Mouse (Mus musculus) forebrain, embryonic 15.5 days (tissue): Measurements from ENCODE around the gene Wfdc2. TPM values are rescaled to one million over a fixed set of nuclear protein-coding genes. Genes with fewer than 3 reads are reported as not detected.

ENCODE experiments used
- ATAC-seq: fragments of 200-750 bp; cut with Nextera tagmentation; replicated peaks from 2 replicates; pipeline ENCODE4 v1.8.0; 2017; ENCODE audit warnings: mild to moderate bottlenecking, moderate TSS enrichment, moderate library complexity
- H3K27ac ChIP-seq: fragments of 300-500 bp; sonication (generic); replicated peaks from 2 replicates; pipeline ENCODE4 v1.5.1; 2015; ENCODE audit warnings: mild to moderate bottlenecking, inconsistent platforms
- H3K27me3 ChIP-seq: fragments of 300-500 bp; sonication (generic); 2 replicates; pipeline ENCODE4 v1.6.1; 2015; ENCODE audit warnings: inconsistent platforms
- H3K36me3 ChIP-seq: fragments of 300-500 bp; sonication (generic); 2 replicates; pipeline ENCODE4 v1.6.1; 2015; ENCODE audit warnings: mild to moderate bottlenecking, inconsistent platforms
- H3K4me1 ChIP-seq: fragments of 300-500 bp; sonication (generic); 2 replicates; pipeline ENCODE4 v1.6.1; 2015; ENCODE audit warnings: inconsistent platforms
- H3K4me2 ChIP-seq: fragments of 300-500 bp; sonication (generic); replicated peaks from 2 replicates; pipeline ENCODE4 v1.6.1; 2015; ENCODE audit warnings: mild to moderate bottlenecking, inconsistent platforms
- H3K4me3 ChIP-seq: fragments of 300-500 bp; sonication (generic); 2 replicates; pipeline ENCODE4 v1.5.1; 2015; ENCODE audit warnings: mild to moderate bottlenecking, inconsistent platforms
- H3K9ac ChIP-seq: fragments of 300-500 bp; sonication (generic); replicated peaks from 2 replicates; pipeline ENCODE4 v1.6.1; 2015; ENCODE audit warnings: mild to moderate bottlenecking, inconsistent platforms
- H3K9me3 ChIP-seq: fragments of 300-500 bp; sonication (generic); 2 replicates; pipeline ENCODE4 v1.6.1; 2016; ENCODE audit warnings: inconsistent platforms
- WGBS: fragments of 180-500 bp; shearing (Covaris S2); methylation state at CpG from one replicate; pipeline ENCODE4 v1.1.7; 2015; ENCODE audit warnings: mixed read lengths; 5-methylcytosine and 5-hydroxymethylcytosine counted together
- polyA plus RNA-seq: library from polyadenylated mRNA; unstranded; fragments of >200 nt; fragmentation: Nextera tagmentation; extraction: Ambion mirVana; gene quantifications from 2 replicates; pipeline ENCODE4 v1.2.1, GENCODE M21; 2015

The Wfdc2 gene
- polyA plus RNA-seq, 1 experiment from 2014 or later = 4.3 TPM

DNA sequence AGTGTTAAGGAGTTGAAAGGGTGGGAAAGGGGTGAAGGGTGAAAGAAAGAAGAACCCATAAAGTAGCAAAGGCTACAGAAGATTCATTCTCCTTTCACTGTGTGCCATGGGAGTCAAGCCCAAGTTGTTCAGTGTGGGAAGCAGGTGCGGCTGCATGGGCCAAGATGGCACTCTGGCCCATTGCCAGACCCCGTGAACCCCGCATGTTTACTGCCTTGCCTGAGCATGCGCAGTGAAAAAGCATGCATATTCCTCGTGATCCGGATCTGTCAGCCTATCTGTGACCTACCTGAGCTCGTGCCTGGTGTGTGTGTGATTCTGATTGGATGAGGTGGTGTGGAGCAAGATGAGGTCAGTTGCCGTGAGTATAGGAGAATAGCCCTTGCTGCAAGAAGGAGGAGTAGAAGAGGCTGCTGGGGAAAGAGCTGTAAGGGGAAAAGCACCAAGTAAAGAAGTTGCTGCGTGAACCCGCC is 38.9 kb upstream of the Wfdc2 start:
- no peak overlapping the region for H3K4me2 ChIP-seq
- ATAC-seq = no peak
- no peaks in the 10 kb centered on the region for H3K27me3 ChIP-seq
- H3K27ac ChIP-seq = no peak overlapping the region
- no peaks in the 10 kb centered on the region for H3K9me3 ChIP-seq
- peaks cover 12% of the 10 kb centered on the region; the same call in 1 of the 2 replicates for H3K4me1 ChIP-seq
- 77% methylated on average over 10 of the region's 10 CpGs for whole genome bisulfite sequencing
- H3K9ac ChIP-seq = no peak overlapping the region
- H3K4me3 ChIP-seq = no peak overlapping the region
- H3K36me3 ChIP-seq = no peaks in the 10 kb centered on the region

GRCm38 (mm10) chr2:164528557-164528956 is 33.7 kb upstream of the Wfdc2 start:
- Histone ChIP-seq H3K27me3 (no peaks in the 10 kb centered on the region), H3K36me3 (no peaks in the 10 kb centered on the region), H3K4me3 (no peak overlapping the region), H3K9ac (no peak overlapping the region), H3K27ac (no peak overlapping the region), H3K4me1 (no peaks in the 10 kb centered on the region), H3K4me2 (no peak overlapping the region), H3K9me3 (no peaks in the 10 kb centered on the region)
- WGBS = 60% methylated on average over 5 of the region's 5 CpGs
- no peak for ATAC-seq

GRCm38 (mm10) chr2:164531169-164531568 is 31.0 kb upstream of the Wfdc2 start:
- H3K4me1 ChIP-seq = no peaks in the 10 kb centered on the region
- H3K27ac ChIP-seq = no peak overlapping the region
- WGBS = 4% methylated on average over 3 of the region's 3 CpGs
- ATAC-seq = no peak
- no peak overlapping the region for H3K4me3 ChIP-seq
- no peak overlapping the region for H3K4me2 ChIP-seq
- no peaks in the 10 kb centered on the region for H3K9me3 ChIP-seq
- H3K9ac ChIP-seq = no peak overlapping the region
- no peaks in the 10 kb centered on the region for H3K27me3 ChIP-seq
- no peaks in the 10 kb centered on the region for H3K36me3 ChIP-seq

DNA sequence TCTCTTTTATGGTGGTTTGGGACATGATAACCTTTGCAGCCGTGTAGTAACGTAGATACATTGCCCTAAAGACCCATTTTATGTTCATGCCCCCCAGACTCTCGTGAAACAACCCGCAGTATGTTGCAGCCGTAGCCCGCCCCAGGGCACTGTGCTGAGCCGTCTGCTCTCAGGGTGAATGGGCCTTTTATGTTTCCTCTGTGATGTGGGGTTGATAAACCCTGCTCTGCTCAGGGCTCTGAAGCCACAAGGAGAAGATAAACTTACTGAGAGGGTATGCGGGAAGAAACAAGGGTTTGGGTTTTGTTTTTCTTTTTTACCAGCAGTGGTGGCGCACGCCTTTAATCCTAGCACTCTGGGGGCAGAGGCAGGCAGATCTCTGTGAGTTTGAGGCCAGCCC is 27.9 kb upstream of the Wfdc2 start:
- H3K4me1 ChIP-seq = no peaks in the 10 kb centered on the region
- 80% methylated on average over 10 of the region's 10 CpGs for WGBS
- ATAC-seq = no peak

DNA sequence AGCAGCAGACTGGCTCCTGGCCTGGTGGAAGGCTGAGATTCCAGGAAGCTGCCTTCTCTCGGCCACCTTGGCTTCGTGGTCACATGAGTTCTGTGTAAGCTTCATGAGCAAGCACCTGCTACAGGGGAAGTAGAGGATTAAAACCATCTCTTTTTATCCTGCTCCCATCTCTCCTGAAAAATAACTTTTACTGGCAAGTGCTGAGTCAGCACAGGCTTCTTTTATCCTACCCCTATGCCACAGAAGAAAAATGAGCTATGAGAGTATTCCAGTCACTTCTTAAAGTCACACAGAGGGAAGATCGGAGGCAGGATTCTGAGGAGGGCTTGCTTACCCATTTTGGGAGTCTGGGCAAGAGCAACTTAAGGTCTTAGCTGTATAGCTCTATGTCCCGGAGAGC is 25.2 kb upstream of the Wfdc2 start:
- Histone ChIP-seq H3K9ac (no peak overlapping the region), H3K27ac (no peak overlapping the region), H3K27me3 (no peaks in the 10 kb centered on the region), H3K9me3 (no peaks in the 10 kb centered on the region), H3K36me3 (no peaks in the 10 kb centered on the region), H3K4me1 (no peaks in the 10 kb centered on the region), H3K4me3 (no peak overlapping the region), H3K4me2 (no peak overlapping the region)
- WGBS = 82% methylated on average over 4 of the region's 4 CpGs
- ATAC-seq = no peak

More for the DNA sequence above, 27.9 kb upstream of the Wfdc2 start:
- no peaks in the 10 kb centered on the region for H3K27me3 ChIP-seq
- no peak overlapping the region for H3K9ac ChIP-seq
- no peak overlapping the region for H3K4me3 ChIP-seq
- no peak overlapping the region for H3K4me2 ChIP-seq
- H3K9me3 ChIP-seq = no peaks in the 10 kb centered on the region
- no peak overlapping the region for H3K27ac ChIP-seq
- no peaks in the 10 kb centered on the region for H3K36me3 ChIP-seq

DNA sequence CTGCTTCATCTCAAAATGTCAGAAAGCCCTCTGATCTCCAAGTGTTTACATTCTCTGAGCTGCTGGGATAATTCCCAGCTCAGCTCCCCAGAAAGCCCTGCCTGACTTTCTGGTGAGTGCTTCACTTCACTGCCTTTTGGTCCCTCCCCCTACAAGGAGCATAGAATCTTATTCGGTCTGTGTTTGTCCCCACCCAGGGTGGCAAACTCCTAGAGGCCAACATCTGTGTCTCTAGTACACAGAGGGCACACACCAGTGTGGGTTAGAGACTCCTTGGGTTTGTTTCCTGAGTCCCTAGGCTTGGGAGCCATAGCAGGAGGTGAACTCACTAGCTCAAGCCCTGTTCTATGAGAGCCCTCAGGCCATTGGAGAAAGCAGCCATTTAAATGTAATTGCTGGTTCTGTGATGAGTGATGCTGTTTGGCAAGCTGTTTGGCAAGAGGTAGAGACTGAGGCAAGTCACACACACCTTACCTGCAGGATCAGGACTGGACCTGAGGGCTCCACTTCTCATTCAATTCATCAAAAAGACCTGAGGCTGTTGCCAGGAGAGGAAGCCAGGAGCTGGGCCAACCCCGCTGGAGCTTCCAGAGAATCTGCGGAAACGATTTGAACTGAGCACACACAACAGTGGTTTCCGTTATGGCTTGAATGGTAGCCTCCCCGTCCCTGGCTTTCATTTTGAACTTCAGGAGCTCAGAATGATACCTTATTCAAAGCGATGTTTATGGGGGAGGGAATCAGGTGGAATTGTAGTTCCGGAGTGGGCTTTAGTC is 21.4 kb upstream of the Wfdc2 start:
- Histone ChIP-seq H3K4me3 (no peak overlapping the region), H3K27ac (no peak overlapping the region), H3K4me2 (no peak overlapping the region), H3K9ac (no peak overlapping the region), H3K27me3 (no peaks in the 10 kb centered on the region), H3K4me1 (no peaks in the 10 kb centered on the region), H3K36me3 (no peaks in the 10 kb centered on the region), H3K9me3 (no peaks in the 10 kb centered on the region)
- WGBS = 45% methylated on average over 8 of the region's 8 CpGs
- ATAC-seq = no peak

DNA sequence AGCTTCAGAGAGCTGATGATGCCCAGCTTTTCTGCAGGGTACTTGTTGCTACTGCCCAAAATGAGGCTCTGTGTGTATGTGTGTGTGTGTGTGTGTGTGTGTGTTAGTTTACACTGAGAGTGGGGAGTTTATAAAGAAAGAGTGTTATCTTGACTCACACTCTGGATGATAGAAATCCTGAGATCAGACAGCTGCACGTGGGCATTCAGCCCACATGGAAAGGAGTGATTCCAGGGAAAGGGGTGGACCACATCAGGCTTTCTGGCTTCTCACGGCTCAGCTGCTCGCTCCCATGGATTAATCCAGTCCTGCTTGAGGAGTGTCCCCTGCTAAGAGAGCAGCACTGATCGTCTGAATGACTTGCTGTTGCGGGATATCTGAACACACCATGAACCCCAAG is 20.1 kb upstream of the Wfdc2 start:
- Histone ChIP-seq H3K4me3 (no peak overlapping the region), H3K4me2 (no peak overlapping the region), H3K4me1 (no peaks in the 10 kb centered on the region), H3K9ac (no peak overlapping the region), H3K9me3 (no peaks in the 10 kb centered on the region), H3K27me3 (no peaks in the 10 kb centered on the region), H3K36me3 (no peaks in the 10 kb centered on the region), H3K27ac (no peak overlapping the region)
- no peak for ATAC-seq
- 67% methylated on average over 5 of the region's 5 CpGs for WGBS

DNA sequence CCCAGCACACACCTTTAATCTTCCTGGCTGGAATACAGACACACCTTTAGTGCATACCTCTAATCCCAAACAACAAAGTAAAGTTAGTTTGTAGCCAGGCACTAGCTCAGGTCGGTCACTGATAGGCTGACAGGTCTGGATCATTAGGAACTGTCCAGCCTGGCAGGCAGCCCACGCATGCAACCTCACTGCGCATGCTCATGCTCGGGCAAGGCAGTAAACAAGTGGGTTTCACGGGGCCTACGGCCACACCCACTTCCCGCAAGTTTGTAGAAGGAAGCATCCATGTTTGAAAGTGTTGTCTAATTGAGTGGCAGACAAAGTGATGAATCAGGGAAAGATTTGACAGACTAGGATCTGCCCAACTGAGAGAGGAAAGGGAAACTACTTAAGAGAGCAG is 19.6 kb upstream of the Wfdc2 start:
- no peak overlapping the region for H3K4me2 ChIP-seq
- H3K4me3 ChIP-seq = no peak overlapping the region
- WGBS = 83% methylated on average over 7 of the region's 7 CpGs
- H3K9ac ChIP-seq = no peak overlapping the region
- ATAC-seq = no peak
- H3K36me3 ChIP-seq = no peaks in the 10 kb centered on the region
- no peaks in the 10 kb centered on the region for H3K4me1 ChIP-seq
- H3K27me3 ChIP-seq = no peaks in the 10 kb centered on the region
- H3K27ac ChIP-seq = no peak overlapping the region
- H3K9me3 ChIP-seq = no peaks in the 10 kb centered on the region

DNA sequence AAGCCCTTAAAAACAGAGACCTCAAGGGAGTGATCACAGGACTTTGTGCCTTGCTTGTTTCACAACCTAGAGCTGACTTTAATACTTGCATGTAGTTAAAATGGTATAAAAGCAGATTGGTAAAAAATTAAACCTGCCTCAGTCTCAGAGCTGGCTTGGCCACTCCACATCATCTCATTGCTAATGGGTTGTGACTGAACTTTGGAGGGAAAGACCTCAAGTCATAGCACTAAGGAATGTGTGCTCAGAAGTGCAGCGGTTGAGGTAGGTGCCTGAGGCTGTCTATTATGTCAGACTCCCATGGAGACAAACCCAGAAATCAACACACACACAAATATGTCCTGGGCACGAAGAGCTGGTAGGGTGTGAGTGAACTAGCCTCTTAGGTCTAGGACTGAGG is 18.5 kb upstream of the Wfdc2 start:
- no peak overlapping the region for H3K27ac ChIP-seq
- H3K36me3 ChIP-seq = no peaks in the 10 kb centered on the region
- H3K9me3 ChIP-seq = no peaks in the 10 kb centered on the region
- H3K4me3 ChIP-seq = no peak overlapping the region
- no peak overlapping the region for H3K9ac ChIP-seq
- H3K4me1 ChIP-seq = no peaks in the 10 kb centered on the region
- no peaks in the 10 kb centered on the region for H3K27me3 ChIP-seq
- WGBS = 74% methylated on average over 2 of the region's 2 CpGs
- ATAC-seq = no peak
- no peak overlapping the region for H3K4me2 ChIP-seq

DNA sequence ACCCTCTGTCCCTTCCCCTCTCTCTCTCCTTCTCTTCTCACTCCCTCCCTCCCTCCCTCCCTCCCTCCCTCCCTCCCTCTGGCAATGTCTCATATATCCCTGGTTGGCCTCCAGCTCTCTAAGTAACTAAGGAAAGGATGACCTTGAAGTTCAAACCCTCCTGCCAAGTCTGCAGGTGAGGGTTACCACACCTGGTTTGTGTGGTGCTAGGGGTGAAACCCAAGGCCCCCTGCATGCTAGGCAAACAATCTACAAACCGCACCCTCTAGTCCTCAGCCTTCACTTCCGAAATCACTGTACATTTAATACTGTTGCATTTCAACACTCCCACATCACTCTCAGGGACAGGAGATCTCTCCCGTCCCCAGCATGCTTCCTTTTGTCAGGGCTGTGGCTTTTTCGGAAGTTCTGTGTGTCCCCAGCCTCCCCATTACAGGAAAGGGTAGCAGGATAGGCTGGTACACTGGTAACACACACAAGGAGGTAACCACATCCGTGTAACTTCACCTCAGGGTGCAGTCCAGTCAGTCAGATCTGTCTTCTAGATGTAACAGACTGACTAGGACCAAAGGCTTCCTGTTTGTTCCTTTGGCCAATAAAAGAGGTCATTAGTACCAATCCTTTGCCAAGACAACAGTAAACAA is 17.6 kb upstream of the Wfdc2 start:
- H3K36me3 ChIP-seq = no peaks in the 10 kb centered on the region
- H3K27ac ChIP-seq = no peak overlapping the region
- 56% methylated on average over 5 of the region's 5 CpGs for WGBS
- no peak overlapping the region for H3K4me2 ChIP-seq
- H3K4me1 ChIP-seq = no peaks in the 10 kb centered on the region
- H3K27me3 ChIP-seq = no peaks in the 10 kb centered on the region
- H3K4me3 ChIP-seq = no peak overlapping the region
- no peak overlapping the region for H3K9ac ChIP-seq
- ATAC-seq = no peak
- H3K9me3 ChIP-seq = no peaks in the 10 kb centered on the region

GRCm38 (mm10) chr2:164549338-164549737 is 12.9 kb upstream of the Wfdc2 start:
- ATAC-seq = no peak
- no peaks in the 10 kb centered on the region for H3K9me3 ChIP-seq

GRCm38 (mm10) chr2:164549963-164550894 is 12.0 kb upstream of the Wfdc2 start:
- WGBS = 21% methylated on average over 10 of the region's 10 CpGs
- Histone ChIP-seq H3K9ac (no peak overlapping the region), H3K36me3 (no peaks in the 10 kb centered on the region)

More at GRCm38 (mm10) chr2:164549338-164549737, 12.9 kb upstream of the Wfdc2 start:
- H3K27ac ChIP-seq = no peak overlapping the region
- no peaks in the 10 kb centered on the region for H3K4me1 ChIP-seq
- no peak overlapping the region for H3K4me2 ChIP-seq
- H3K4me3 ChIP-seq = no peak overlapping the region
- WGBS = 47% methylated on average over 4 of the region's 4 CpGs
- no peaks in the 10 kb centered on the region for H3K27me3 ChIP-seq
- H3K9ac ChIP-seq = no peak overlapping the region
- H3K36me3 ChIP-seq = no peaks in the 10 kb centered on the region

More at GRCm38 (mm10) chr2:164549963-164550894, 12.0 kb upstream of the Wfdc2 start:
- Histone ChIP-seq H3K9me3 (no peaks in the 10 kb centered on the region), H3K4me2 (no peak overlapping the region), H3K4me3 (no peak overlapping the region), H3K27ac (no peak overlapping the region), H3K4me1 (no peaks in the 10 kb centered on the region), H3K27me3 (no peaks in the 10 kb centered on the region)
- ATAC-seq = no peak
